Mouse (Mus musculus): ENCODE data around the gene Fmn2. TPM values are rescaled to one million over a fixed set of nuclear protein-coding genes. Genes with fewer than 3 reads are reported as not detected.

The Fmn2 gene
- polyA plus RNA-seq, 1 experiment = 0.72 TPM

GRCm38 (mm10) chr1:174502846-174503745 is 1.5 kb downstream of the Fmn2 start:
- Histone ChIP-seq H3K4me1 (ENCODE audit: control insufficient read depth, insufficient read depth, low read length) (no peaks in the 10 kb centered on the region; the same call in 1 of the 2 replicates), H3K27ac (ENCODE audit: insufficient read depth, low read length) (no peak overlapping the region), H3K4me3 (ENCODE audit: insufficient read depth, low read length) (peak overlapping the region; percentile 43)
- no peak for TF ChIP-seq POLR2A (IDR thresholded peaks at IDR 0.05; ENCODE audit: low read depth, low read length)
- no peak for TF ChIP-seq CTCF (IDR thresholded peaks at IDR 0.05; ENCODE audit: borderline replicate concordance, insufficient read depth, low read length)

- no peaks in the 10 kb centered on the region; the same call in 1 of the 2 replicates for H3K4me1 ChIP-seq (ENCODE audit: control insufficient read depth, insufficient read depth, low read length)
- no peak overlapping the region for H3K4me3 ChIP-seq (ENCODE audit: insufficient read depth, low read length)
- TF ChIP-seq POLR2A (IDR thresholded peaks at IDR 0.05; ENCODE audit: low read depth, low read length) (no peak), CTCF (IDR thresholded peaks at IDR 0.05; ENCODE audit: borderline replicate concordance, insufficient read depth, low read length) (no peak)
- no peak overlapping the region for H3K27ac ChIP-seq (ENCODE audit: insufficient read depth, low read length)
These were observed 7.0 kb downstream of the Fmn2 start for GRCm38 (mm10) chr1:174508571-174509110.

- H3K4me1 ChIP-seq (ENCODE audit: control insufficient read depth, insufficient read depth, low read length) = no peaks in the 10 kb centered on the region
- TF ChIP-seq CTCF (IDR thresholded peaks at IDR 0.05; ENCODE audit: borderline replicate concordance, insufficient read depth, low read length) (no peak), POLR2A (IDR thresholded peaks at IDR 0.05; ENCODE audit: low read depth, low read length) (no peak)
- H3K4me3 ChIP-seq (ENCODE audit: insufficient read depth, low read length) = no peak overlapping the region
- H3K27ac ChIP-seq (ENCODE audit: insufficient read depth, low read length) = no peak overlapping the region
These were observed 11.8 kb downstream of the Fmn2 start for GRCm38 (mm10) chr1:174513419-174513818.

GRCm38 (mm10) chr1:174521976-174522770 is 20.5 kb downstream of the Fmn2 start:
- no peak overlapping the region for H3K4me3 ChIP-seq (ENCODE audit: insufficient read depth, low read length)
- H3K27ac ChIP-seq (ENCODE audit: insufficient read depth, low read length) = no peak overlapping the region
- TF ChIP-seq CTCF (IDR thresholded peaks at IDR 0.05; ENCODE audit: borderline replicate concordance, insufficient read depth, low read length) (no peak), POLR2A (IDR thresholded peaks at IDR 0.05; ENCODE audit: low read depth, low read length) (no peak)
- H3K4me1 ChIP-seq (ENCODE audit: control insufficient read depth, insufficient read depth, low read length) = no peaks in the 10 kb centered on the region

GRCm38 (mm10) chr1:174522809-174523511 is 21.3 kb downstream of the Fmn2 start:
- TF ChIP-seq POLR2A (IDR thresholded peaks at IDR 0.05; ENCODE audit: low read depth, low read length) (no peak), CTCF (IDR thresholded peaks at IDR 0.05; ENCODE audit: borderline replicate concordance, insufficient read depth, low read length) (no peak)
- Histone ChIP-seq H3K4me1 (ENCODE audit: control insufficient read depth, insufficient read depth, low read length) (no peaks in the 10 kb centered on the region), H3K4me3 (ENCODE audit: insufficient read depth, low read length) (no peak overlapping the region), H3K27ac (ENCODE audit: insufficient read depth, low read length) (no peak overlapping the region)

GRCm38 (mm10) chr1:174523512-174523828 is 21.8 kb downstream of the Fmn2 start:
- Histone ChIP-seq H3K4me1 (ENCODE audit: control insufficient read depth, insufficient read depth, low read length) (no peaks in the 10 kb centered on the region), H3K27ac (ENCODE audit: insufficient read depth, low read length) (no peak overlapping the region), H3K4me3 (ENCODE audit: insufficient read depth, low read length) (no peak overlapping the region)
- TF ChIP-seq POLR2A (IDR thresholded peaks at IDR 0.05; ENCODE audit: low read depth, low read length) (no peak), CTCF (IDR thresholded peaks at IDR 0.05; ENCODE audit: borderline replicate concordance, insufficient read depth, low read length) (no peak)

GRCm38 (mm10) chr1:174536742-174537453 is 35.3 kb downstream of the Fmn2 start:
- no peak overlapping the region for H3K4me3 ChIP-seq (ENCODE audit: insufficient read depth, low read length)
- H3K27ac ChIP-seq (ENCODE audit: insufficient read depth, low read length) = no peak overlapping the region
- no peak for TF ChIP-seq CTCF (IDR thresholded peaks at IDR 0.05; ENCODE audit: borderline replicate concordance, insufficient read depth, low read length)
- TF ChIP-seq POLR2A (IDR thresholded peaks at IDR 0.05; ENCODE audit: low read depth, low read length) = no peak
- H3K4me1 ChIP-seq (ENCODE audit: control insufficient read depth, insufficient read depth, low read length) = no peaks in the 10 kb centered on the region

GRCm38 (mm10) chr1:174537491-174537890 is 35.9 kb downstream of the Fmn2 start:
- H3K27ac ChIP-seq (ENCODE audit: insufficient read depth, low read length) = no peak overlapping the region
- TF ChIP-seq CTCF (IDR thresholded peaks at IDR 0.05; ENCODE audit: borderline replicate concordance, insufficient read depth, low read length) = no peak
- no peak for TF ChIP-seq POLR2A (IDR thresholded peaks at IDR 0.05; ENCODE audit: low read depth, low read length)
- H3K4me3 ChIP-seq (ENCODE audit: insufficient read depth, low read length) = no peak overlapping the region
- H3K4me1 ChIP-seq (ENCODE audit: control insufficient read depth, insufficient read depth, low read length) = no peaks in the 10 kb centered on the region

GRCm38 (mm10) chr1:174548291-174548690 is 46.7 kb downstream of the Fmn2 start:
- Histone ChIP-seq H3K4me1 (ENCODE audit: control insufficient read depth, insufficient read depth, low read length) (no peaks in the 10 kb centered on the region), H3K4me3 (ENCODE audit: insufficient read depth, low read length) (no peak overlapping the region), H3K27ac (ENCODE audit: insufficient read depth, low read length) (no peak overlapping the region)
- TF ChIP-seq POLR2A (IDR thresholded peaks at IDR 0.05; ENCODE audit: low read depth, low read length) = no peak
- TF ChIP-seq CTCF (IDR thresholded peaks at IDR 0.05; ENCODE audit: borderline replicate concordance, insufficient read depth, low read length) = no peak
